Mouse (Mus musculus): Measurements from ENCODE around the gene Fbll1. TPM values are rescaled to one million over a fixed set of nuclear protein-coding genes. Genes with fewer than 3 reads are reported as not detected.
"Not testable (repeated sequence)": the region's sequence is repeated elsewhere in the genome, so short reads cannot be mapped to it uniquely, and the experiment has no call there.

The Fbll1 gene
- polyA plus RNA-seq (2015; fragmentation: Nextera tagmentation; extraction: Ambion mirVana), result 0.11 TPM in 1 of 2 replicates, not detected in the other

DNA sequence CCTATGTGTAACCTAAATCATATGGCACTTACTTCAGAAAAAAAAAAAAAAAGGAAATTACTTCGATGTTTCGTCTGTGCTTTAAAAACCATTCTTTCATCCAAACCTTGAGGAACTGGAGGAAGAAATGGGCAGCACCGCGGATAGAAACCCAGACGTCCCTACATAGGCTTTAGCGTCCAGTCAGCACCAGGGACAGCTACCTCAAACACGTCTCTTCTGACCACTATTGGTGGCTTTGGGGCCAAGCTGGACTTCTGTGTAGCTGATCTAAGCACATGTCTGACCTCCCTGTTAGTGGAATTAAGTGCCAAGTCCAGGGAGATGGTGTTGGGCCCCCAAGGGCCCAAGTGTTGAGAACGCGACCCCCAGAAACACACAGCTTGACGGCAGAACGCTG lies at the start of gene Fbll1:
TSS of gene Fbll1 (minus strand) at position 11 of the 400 bp plus-strand sequence.
- Histone ChIP-seq H3K36me3 (ENCODE audit: control insufficient read depth, insufficient read depth, low read length) (no peaks in the 10 kb centered on the region), H3K27me3 (replicated peaks; ENCODE audit: control insufficient read depth, insufficient read depth, low read length) (peaks cover 32% of the 10 kb centered on the region), H3K9ac (ENCODE audit: low read depth, low read length) (no peak within 1 kb of the TSS), H3K4me1 (ENCODE audit: control insufficient read depth, insufficient read depth, low read length) (peaks cover 11% of the 10 kb centered on the region), H3K9me3 (ENCODE audit: control insufficient read depth, low read length) (no peaks in the 10 kb centered on the region), H3K4me2 (ENCODE audit: low read depth, low read length) (peak within 1 kb of the TSS; percentile 62), H3K4me3 (ENCODE audit: low read length) (peak within 1 kb of the TSS; percentile 42), H3K27ac (ENCODE audit: low read length) (no peak within 1 kb of the TSS)
- WGBS, result 15% methylated on average over 11 of the region's 11 CpGs
- ATAC-seq, result no peak

DNA sequence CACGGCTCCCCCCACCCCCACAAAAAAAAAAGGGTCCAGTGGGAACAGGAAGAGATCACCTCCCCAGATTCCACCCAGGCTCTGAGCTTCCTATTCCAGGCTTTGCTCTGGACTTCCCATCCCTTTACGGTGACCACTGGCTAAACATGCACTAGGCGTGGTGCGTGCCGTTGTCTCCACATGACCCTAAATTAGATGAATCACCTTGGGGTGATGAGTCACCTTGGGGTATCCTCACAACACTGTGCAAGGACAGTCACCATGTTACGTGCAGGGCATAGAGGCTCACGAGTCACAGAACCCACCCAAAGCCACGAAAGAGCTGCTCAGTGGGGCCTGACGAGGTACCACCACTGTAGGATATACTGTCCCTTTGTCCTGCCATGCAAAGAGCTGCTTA lies 45.6 kb upstream of the Fbll1 start:
- Histone ChIP-seq H3K4me3 (ENCODE audit: low read length) (no peak overlapping the region), H3K36me3 (ENCODE audit: control insufficient read depth, insufficient read depth, low read length) (peaks cover 3% of the 10 kb centered on the region; the same call in 1 of the 2 replicates), H3K9me3 (ENCODE audit: control insufficient read depth, low read length) (no peaks in the 10 kb centered on the region), H3K9ac (ENCODE audit: low read depth, low read length) (no peak overlapping the region), H3K4me1 (ENCODE audit: control insufficient read depth, insufficient read depth, low read length) (no peaks in the 10 kb centered on the region), H3K4me2 (ENCODE audit: low read depth, low read length) (no peak overlapping the region), H3K27ac (ENCODE audit: low read length) (no peak overlapping the region), H3K27me3 (replicated peaks; ENCODE audit: control insufficient read depth, insufficient read depth, low read length) (no peaks in the 10 kb centered on the region)
- WGBS, result 85% methylated on average over 9 of the region's 9 CpGs
- no peak for ATAC-seq

- H3K9me3 ChIP-seq (ENCODE audit: control insufficient read depth, low read length); H3K36me3 ChIP-seq (ENCODE audit: control insufficient read depth, insufficient read depth, low read length); H3K27me3 ChIP-seq (replicated peaks; ENCODE audit: control insufficient read depth, insufficient read depth, low read length); H3K27ac ChIP-seq (ENCODE audit: low read length); ATAC-seq; H3K4me3 ChIP-seq (ENCODE audit: low read length); H3K4me1 ChIP-seq (ENCODE audit: control insufficient read depth, insufficient read depth, low read length); H3K9ac ChIP-seq (ENCODE audit: low read depth, low read length); H3K4me2 ChIP-seq (ENCODE audit: low read depth, low read length): not testable (repeated sequence)
- 85% methylated on average over 4 of the region's 4 CpGs for WGBS
Observed at GRCm38 (mm10) chr11:35842560-35842959, 43.9 kb upstream of the Fbll1 start.

DNA sequence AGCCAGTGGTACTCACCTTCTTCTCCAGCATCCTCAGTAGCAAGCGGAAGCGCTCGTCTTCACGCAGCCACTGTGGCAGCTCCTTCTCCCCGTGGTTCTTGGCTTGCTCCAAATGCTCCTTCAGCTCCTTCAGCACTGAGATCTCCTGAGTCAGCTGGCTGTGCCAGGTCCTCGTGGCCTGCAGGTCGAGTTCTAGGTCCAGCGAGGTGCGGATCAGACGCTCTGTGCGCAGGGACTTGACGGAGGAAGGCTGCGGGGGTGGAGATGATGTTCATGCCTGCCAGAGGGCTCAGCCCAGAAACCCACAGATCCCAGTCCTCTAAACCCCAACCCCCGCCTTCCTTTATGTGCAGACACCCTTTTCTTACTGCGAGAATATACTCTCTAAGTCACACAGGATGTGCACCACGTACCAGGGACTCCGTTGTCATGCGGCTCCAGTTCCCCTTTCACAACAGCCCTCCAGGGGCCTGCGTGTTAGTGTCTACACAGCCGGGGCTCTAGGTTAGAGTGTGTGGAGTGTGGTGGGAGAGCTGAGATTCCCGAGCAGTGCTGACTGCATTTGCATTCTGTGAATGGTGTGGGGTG lies 43.1 kb upstream of the Fbll1 start:
- no peaks in the 10 kb centered on the region for H3K9me3 ChIP-seq (ENCODE audit: control insufficient read depth, low read length)
- no peak overlapping the region for H3K9ac ChIP-seq (ENCODE audit: low read depth, low read length)
- WGBS, result 88% methylated on average over 21 of the region's 21 CpGs
- H3K4me3 ChIP-seq (ENCODE audit: low read length), result no peak overlapping the region
- no peak overlapping the region for H3K4me2 ChIP-seq (ENCODE audit: low read depth, low read length)
- no peak overlapping the region for H3K27ac ChIP-seq (ENCODE audit: low read length)
- H3K27me3 ChIP-seq (replicated peaks; ENCODE audit: control insufficient read depth, insufficient read depth, low read length), result no peaks in the 10 kb centered on the region
- ATAC-seq, result no peak
- no peaks in the 10 kb centered on the region for H3K4me1 ChIP-seq (ENCODE audit: control insufficient read depth, insufficient read depth, low read length)
- peaks cover 3% of the 10 kb centered on the region; the same call in 1 of the 2 replicates for H3K36me3 ChIP-seq (ENCODE audit: control insufficient read depth, insufficient read depth, low read length)

- not testable (repeated sequence) for H3K27ac ChIP-seq (ENCODE audit: low read length); H3K4me3 ChIP-seq (ENCODE audit: low read length); ATAC-seq; H3K36me3 ChIP-seq (ENCODE audit: control insufficient read depth, insufficient read depth, low read length); H3K9me3 ChIP-seq (ENCODE audit: control insufficient read depth, low read length); H3K4me1 ChIP-seq (ENCODE audit: control insufficient read depth, insufficient read depth, low read length); H3K9ac ChIP-seq (ENCODE audit: low read depth, low read length); H3K27me3 ChIP-seq (replicated peaks; ENCODE audit: control insufficient read depth, insufficient read depth, low read length); H3K4me2 ChIP-seq (ENCODE audit: low read depth, low read length)
- 91% methylated on average over 4 of the region's 4 CpGs for WGBS
Observed at GRCm38 (mm10) chr11:35840806-35841205, 42.1 kb upstream of the Fbll1 start.

DNA sequence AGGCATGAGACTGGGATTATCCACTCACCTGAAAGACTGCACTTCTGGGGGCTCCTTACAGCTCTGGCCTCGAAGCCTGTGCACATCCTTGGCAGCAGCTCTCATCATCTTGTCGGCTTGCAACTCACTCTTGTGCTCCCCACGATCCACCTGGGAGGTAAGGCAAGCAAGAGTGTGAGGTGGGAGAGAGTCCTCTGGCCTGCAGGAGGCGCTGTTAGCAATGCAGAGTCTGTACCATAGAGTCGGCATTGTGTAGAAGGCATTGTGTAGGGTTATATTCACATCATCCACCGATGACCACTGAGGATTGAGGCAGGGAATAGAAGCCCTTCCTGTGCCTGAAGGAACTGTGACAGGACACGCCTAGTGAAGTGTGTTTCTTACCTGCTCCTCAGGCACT lies 41.6 kb upstream of the Fbll1 start:
- Histone ChIP-seq H3K27me3 (replicated peaks; ENCODE audit: control insufficient read depth, insufficient read depth, low read length) (no peaks in the 10 kb centered on the region), H3K4me1 (ENCODE audit: control insufficient read depth, insufficient read depth, low read length) (no peaks in the 10 kb centered on the region), H3K9me3 (ENCODE audit: control insufficient read depth, low read length) (no peaks in the 10 kb centered on the region), H3K4me3 (ENCODE audit: low read length) (no peak overlapping the region), H3K9ac (ENCODE audit: low read depth, low read length) (no peak overlapping the region), H3K36me3 (ENCODE audit: control insufficient read depth, insufficient read depth, low read length) (peaks cover 3% of the 10 kb centered on the region; the same call in 1 of the 2 replicates), H3K27ac (ENCODE audit: low read length) (no peak overlapping the region), H3K4me2 (ENCODE audit: low read depth, low read length) (no peak overlapping the region)
- ATAC-seq, result no peak
- 84% methylated on average over 7 of the region's 7 CpGs for WGBS

DNA sequence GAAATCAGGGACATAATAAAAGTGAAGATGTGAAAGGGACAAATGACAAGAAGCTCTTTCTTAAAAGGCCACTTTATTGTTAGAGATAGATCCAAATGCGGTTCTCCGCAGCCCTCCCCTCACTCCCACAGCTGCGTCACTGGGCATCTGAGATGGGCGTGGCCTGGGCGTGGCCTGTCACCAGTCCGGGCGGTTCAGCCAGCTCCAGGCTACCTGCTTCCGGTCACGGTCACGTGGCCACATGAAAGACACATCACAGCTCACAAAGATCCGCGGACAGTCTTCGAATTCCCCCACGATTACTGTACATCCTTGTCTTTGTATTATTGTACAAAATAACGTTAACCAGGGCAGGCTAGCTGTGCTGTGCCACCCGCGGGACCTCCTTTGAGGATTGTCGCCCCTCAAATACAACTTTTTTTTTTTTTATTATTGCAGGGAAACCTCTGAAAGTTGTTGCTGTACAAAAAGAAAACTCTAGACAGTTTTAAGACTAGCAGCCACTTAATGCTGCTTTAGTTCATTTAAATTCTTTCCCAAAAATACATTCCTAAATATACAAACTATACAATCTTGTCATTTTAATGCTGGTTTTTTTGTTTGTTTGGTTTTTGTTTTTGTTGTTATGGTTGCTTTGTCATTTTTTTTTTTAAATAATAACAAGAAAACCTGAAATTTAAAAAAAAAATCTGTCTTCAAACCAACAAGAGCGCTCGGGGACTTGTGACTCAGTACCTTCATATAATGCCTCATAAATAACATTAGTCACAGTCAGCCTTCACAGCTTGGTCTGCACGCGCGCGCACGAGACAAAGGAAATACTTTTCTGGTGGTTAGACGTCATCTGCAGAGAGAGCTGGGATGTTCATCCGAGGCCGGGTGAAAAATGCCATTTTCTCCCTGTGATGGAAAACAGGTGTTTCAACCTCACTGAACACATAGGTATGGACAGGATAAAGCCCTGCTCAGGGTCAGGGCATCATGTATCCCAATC lies 40.0 kb upstream of the Fbll1 start:
- H3K27ac ChIP-seq (ENCODE audit: low read length), result no peak overlapping the region
- WGBS, result 21% methylated on average over 28 of the region's 28 CpGs
- H3K9me3 ChIP-seq (ENCODE audit: control insufficient read depth, low read length), result no peaks in the 10 kb centered on the region
- peak overlapping the region; percentile 58 for H3K4me2 ChIP-seq (ENCODE audit: low read depth, low read length)
- H3K4me3 ChIP-seq (ENCODE audit: low read length), result peak overlapping the region; percentile 41
- ATAC-seq, result peak; percentile 77
- no peaks in the 10 kb centered on the region for H3K4me1 ChIP-seq (ENCODE audit: control insufficient read depth, insufficient read depth, low read length)
- H3K9ac ChIP-seq (ENCODE audit: low read depth, low read length), result peak overlapping the region; percentile 49; the same call in 1 of the 2 replicates
- H3K36me3 ChIP-seq (ENCODE audit: control insufficient read depth, insufficient read depth, low read length), result no peaks in the 10 kb centered on the region
- no peaks in the 10 kb centered on the region for H3K27me3 ChIP-seq (replicated peaks; ENCODE audit: control insufficient read depth, insufficient read depth, low read length)

GRCm38 (mm10) chr11:35837156-35838126 lies 38.8 kb upstream of the Fbll1 start:
- H3K27me3 ChIP-seq (replicated peaks; ENCODE audit: control insufficient read depth, insufficient read depth, low read length), result no peaks in the 10 kb centered on the region
- H3K36me3 ChIP-seq (ENCODE audit: control insufficient read depth, insufficient read depth, low read length), result no peaks in the 10 kb centered on the region
- H3K9me3 ChIP-seq (ENCODE audit: control insufficient read depth, low read length), result no peaks in the 10 kb centered on the region
- no peak overlapping the region; the same call in 1 of the 2 replicates for H3K4me2 ChIP-seq (ENCODE audit: low read depth, low read length)
- H3K9ac ChIP-seq (ENCODE audit: low read depth, low read length), result no peak overlapping the region
- peaks cover 7% of the 10 kb centered on the region; the same call in 1 of the 2 replicates for H3K4me1 ChIP-seq (ENCODE audit: control insufficient read depth, insufficient read depth, low read length)
- ATAC-seq, result no peak
- WGBS, result 83% methylated on average over 5 of the region's 5 CpGs
- H3K27ac ChIP-seq (ENCODE audit: low read length), result no peak overlapping the region
- H3K4me3 ChIP-seq (ENCODE audit: low read length), result no peak overlapping the region

Measured in intestine, embryonic 16.5 days (tissue).